Mouse (Mus musculus) large intestine, adult 2 months (tissue): ENCODE results near the gene Mcam. TPM values are rescaled to one million over a fixed set of nuclear protein-coding genes. Genes with fewer than 3 reads are reported as not detected.
"Not testable (repeated sequence)": the region's sequence is repeated elsewhere in the genome, so short reads cannot be mapped to it uniquely, and the experiment has no call there.

Experiments
- DNase-seq: peaks from one replicate; pipeline ENCODE4 v3.0.0-alpha.2; 2012; ENCODE audit warnings: low read depth, low spot score
- WGBS: fragments of 180-500 bp; shearing (Covaris S2); methylation state at CpG from one replicate; pipeline ENCODE4 v1.1.7; 2018; 5-methylcytosine and 5-hydroxymethylcytosine counted together
- polyA plus RNA-seq: library from polyadenylated mRNA; depleted of rRNA; stranded (reverse); fragments of >200 nt; gene quantifications from 2 replicates; pipeline ENCODE4 v1.2.3, GENCODE M21; 2012

Gene Mcam
- polyA plus RNA-seq, 1 experiment: 32.1 TPM

GRCm38 (mm10) chr9:44108269-44109055 lies 25.8 kb upstream of the Mcam start:
- WGBS: 80% methylated on average over 31 of the region's 31 CpGs
- no peak for DNase-seq

- no peak for DNase-seq
- WGBS: 23% methylated on average over 9 of the region's 9 CpGs
Measured at GRCm38 (mm10) chr9:44109360-44110095, 24.7 kb upstream of the Mcam start.

DNA sequence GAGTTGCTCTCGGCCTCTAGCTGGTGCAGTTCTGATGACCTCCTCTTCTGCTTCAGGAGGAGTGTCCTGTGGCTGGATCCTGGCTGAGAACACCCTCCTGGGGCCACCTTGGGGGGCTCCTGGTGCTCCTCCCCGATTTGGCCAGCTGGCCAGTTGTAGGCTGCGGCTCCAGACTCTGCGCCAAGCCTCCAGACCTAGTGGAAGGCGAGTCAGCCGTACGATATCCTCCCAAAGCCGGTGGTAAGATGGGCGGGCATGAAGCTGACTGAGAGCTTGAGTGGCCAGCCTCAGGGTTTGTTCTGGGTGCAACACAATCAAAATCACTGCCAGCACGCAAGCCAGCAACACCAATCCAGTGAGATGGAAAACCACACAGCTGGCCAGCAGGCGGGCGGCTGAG lies 22.4 kb upstream of the Mcam start:
- WGBS: 44% methylated on average over 10 of the region's 12 CpGs
- not testable (repeated sequence) for DNase-seq

DNA sequence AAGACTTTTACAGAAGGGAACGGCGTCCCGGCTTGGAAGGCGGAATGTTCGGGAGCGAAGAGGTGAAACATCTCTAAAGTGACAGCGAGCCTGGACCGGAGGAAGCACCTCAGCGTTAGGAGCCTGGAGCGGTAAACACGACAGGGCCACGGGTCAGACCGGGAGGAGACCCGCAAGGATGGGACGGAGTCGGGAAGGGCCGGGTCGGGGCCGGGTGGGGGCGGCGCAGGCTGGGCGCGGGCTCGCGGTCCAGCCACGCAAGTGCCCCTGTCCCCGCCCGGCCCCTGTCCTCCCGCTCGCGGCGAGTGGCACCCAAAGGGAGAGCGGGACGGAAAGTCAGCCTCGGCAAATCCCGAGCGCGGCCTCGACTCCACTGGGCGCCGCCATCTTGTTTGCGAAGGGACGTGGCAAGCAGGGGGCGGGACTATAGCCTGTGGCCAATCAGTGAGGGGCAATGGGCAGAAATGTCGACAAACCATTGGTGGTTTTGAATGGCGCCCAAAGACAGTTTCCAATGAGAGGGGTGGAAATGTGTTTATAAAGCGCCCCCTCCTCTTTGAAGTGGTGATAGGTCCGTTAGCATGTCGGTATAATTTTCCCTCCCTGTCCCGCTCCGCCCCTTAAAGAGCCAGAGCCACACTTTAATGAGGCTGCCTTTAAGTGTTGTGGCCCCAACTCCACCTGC lies 21.0 kb upstream of the Mcam start, which contains the start of the genes Gm49380 and Rnf26:
Gm49380 (minus strand) TSS at position 396 of the 685 bp plus-strand sequence.
Rnf26 (minus strand) TSS at position 413 of the 685 bp plus-strand sequence.
- WGBS: under 1% methylated on average over 50 of the region's 51 CpGs
- peak; percentile 95 for DNase-seq

DNA sequence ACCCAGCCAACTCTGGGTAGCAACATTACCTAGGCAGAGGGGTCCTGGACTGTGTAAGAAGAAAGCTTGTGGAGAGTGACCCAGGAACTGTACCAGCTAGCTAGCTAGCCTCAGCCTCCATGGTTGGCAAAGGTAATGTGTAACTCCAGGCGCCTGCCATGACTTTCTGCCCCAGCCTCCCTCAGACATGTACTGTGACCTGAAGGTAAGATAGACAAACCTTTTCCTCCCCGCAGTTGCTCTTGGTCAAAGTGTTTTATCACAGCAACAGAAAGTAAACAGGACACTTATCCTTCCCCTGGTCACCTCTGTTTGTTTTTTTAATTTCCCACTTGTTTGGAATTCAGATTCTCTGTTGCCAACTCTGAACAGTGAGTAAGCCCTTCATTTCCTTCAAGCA lies 19.8 kb upstream of the Mcam start:
- 56% methylated on average over 2 of the region's 2 CpGs for WGBS
- no peak for DNase-seq

DNA sequence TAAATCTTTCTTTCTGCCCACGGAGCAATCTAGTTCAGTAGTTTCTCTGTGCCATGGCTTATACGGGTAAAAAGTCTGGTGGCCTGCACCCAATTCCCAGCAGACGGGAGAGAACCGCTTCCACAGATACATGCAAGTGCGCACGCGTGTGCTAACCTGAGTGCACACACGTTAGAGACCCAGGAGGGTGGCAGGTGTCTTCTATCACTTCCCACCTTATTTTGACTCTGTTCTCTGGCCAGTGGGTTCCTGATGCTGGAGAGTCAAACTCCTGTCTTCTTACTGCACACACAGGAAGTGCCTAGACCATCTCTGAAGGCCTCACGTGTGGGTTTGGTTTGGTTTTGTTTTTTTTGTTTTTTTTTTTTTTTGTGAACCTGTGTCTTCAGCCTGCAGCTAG lies 18.7 kb upstream of the Mcam start:
- WGBS: 89% methylated on average over 9 of the region's 9 CpGs
- DNase-seq: no peak

DNA sequence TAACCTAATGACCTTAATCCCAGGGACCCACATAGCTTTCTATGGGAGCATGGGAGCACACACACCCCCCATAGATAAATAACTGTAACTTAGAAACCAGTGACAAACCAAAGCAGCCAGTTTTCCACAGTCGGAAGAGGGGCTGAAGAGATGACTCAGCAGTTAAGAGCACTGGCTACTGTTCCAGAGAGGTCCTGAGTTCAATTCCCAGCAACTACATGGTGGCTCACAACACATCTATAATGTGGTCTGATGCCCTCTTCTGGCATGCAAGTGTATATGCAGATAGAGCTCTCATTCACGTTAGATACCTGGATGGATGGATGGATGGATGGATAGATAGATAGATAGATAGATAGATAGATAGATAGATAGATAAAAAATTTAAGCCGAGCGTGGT lies 18.1 kb upstream of the Mcam start:
- WGBS: 96% methylated on average over 4 of the region's 4 CpGs
- no peak for DNase-seq

GRCm38 (mm10) chr9:44119011-44119410 lies 15.3 kb upstream of the Mcam start:
- WGBS: 62% methylated on average over 5 of the region's 5 CpGs
- DNase-seq: no peak

- DNase-seq: no peak
- WGBS: 73% methylated on average over 8 of the region's 8 CpGs
Measured at GRCm38 (mm10) chr9:44119948-44120465, 14.3 kb upstream of the Mcam start.

GRCm38 (mm10) chr9:44124317-44124716 lies 10.0 kb upstream of the Mcam start:
- no peak for DNase-seq
- WGBS: 56% methylated on average over 6 of the region's 6 CpGs

- WGBS: 83% methylated on average over 5 of the region's 5 CpGs
- no peak for DNase-seq
Measured at GRCm38 (mm10) chr9:44125026-44125425, 9.2 kb upstream of the Mcam start.

- WGBS: 30% methylated on average over 18 of the region's 18 CpGs
- DNase-seq: peak; percentile 76
Measured at GRCm38 (mm10) chr9:44125546-44126428, 8.5 kb upstream of the Mcam start.

GRCm38 (mm10) chr9:44126746-44127145 lies 7.5 kb upstream of the Mcam start:
- DNase-seq: no peak
- 55% methylated on average over 3 of the region's 3 CpGs for WGBS

DNA sequence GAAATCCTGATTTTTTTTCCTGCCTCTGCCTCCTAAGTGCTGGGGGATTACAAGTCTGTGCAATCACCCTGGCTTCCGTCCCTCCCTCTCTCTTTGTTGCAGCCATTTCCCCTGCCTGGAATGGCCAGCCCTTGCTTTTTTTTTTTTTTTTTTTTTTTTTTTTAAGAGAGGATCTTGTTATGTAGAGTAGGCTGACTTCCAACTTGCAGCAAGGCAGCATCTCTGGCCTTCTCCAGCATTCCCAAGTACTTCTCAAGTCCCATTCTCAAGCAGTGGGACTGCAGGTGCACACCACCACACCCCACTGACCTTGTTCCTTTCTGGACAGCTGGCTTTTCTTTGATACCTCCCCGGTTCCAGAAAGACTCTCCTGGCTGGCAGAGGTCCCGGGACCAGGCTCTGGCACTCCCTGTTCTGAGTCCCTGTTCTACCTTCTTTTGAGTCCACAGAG lies 6.9 kb upstream of the Mcam start:
- WGBS: 17% methylated on average over 3 of the region's 3 CpGs
- no peak for DNase-seq

GRCm38 (mm10) chr9:44129633-44130032 lies 4.6 kb upstream of the Mcam start:
- no peak for DNase-seq
- WGBS: 17% methylated on average over 9 of the region's 9 CpGs

DNA sequence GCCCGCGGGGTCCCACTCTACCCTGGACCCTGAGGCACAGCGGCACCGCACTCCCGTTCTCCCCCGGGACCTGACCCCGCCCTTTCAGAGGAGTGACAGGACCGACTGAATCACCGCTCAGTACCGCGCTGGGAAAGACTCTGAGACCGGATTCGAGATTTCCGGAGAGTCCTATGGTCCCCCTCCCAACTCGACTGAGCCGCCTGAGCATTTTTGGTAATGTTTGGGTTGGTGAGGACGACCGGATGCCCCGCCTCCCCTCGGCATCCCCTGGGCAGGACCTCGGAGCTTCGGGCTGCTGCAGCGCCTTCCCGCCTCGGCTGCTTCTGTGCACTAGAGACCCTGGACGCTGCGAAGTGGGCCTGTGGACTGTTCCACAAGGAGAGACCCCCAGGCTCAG lies 4.2 kb upstream of the Mcam start:
- DNase-seq: no peak
- WGBS: under 1% methylated on average over 27 of the region's 27 CpGs

DNA sequence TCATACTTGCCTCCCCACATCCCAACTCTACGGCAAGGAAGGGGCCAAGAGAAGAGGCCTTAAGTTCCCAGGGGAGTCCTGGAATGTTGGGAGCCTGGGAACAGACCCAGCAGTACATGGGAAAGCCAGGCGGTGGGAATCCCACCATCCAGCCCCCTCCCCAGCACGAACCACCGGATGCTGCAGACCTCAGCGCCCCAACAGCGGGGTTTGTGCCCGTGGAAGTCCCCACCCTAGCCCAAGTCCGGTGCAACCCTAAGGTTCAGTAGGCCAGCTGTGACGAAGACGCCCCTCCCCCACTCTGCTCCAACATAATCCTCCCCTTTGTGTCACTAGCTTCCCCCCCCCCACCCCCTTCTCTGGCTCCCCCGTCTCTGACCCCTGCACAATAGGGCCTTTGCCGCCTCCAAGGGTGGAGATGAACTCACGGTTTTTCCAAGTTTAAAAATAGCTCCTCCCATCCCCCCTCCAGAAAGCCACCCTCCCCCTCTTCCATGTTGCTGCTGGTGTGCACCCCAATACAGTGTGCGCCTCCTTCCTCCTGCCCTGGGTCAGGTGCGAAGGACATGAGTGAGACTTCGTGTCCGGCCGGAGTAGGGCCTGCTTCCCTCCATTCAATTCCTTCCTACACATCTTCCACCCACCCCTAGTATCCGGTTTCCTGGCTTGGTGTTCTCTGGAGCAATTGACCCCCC lies 3.5 kb upstream of the Mcam start:
- no peak for DNase-seq
- 38% methylated on average over 19 of the region's 19 CpGs for WGBS

DNA sequence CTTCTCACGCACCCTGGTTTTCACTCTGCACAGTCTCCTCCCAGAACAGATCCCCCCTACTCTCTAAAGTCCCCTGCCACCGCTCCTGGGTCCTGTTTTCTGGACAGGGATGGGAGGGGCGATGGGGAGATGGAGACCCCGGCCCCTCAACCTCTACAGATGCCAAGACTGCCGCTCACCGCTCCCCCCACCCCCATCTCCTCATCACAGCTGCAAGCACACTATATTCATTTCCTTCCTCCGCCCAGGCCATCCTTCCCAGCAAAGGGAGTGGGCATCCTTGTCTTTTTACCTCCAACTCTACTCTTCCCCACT lies 3.0 kb upstream of the Mcam start:
- WGBS: 60% methylated on average over 7 of the region's 7 CpGs

DNA sequence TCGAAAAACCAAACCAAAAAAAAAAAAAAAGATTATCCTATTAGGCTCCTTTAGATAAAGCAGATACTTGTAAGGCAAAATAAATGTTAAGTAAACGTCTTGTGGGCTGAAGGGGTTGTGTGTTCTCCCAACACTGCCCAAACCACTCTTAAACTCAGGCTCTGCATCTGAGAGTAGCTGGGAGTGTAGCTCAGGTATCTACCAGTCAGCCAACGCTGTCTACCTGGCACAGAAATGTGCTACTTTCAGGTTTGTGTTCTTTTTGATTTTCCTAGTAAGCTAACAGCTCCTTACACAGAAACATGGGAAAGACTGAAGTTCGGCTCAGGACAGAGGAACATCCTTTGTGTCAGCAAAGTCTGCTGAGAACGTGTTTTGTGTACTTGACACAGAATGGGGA lies 2.1 kb upstream of the Mcam start:
- 71% methylated on average over 5 of the region's 5 CpGs for WGBS
- DNase-seq: no peak

More for the DNA sequence above, 3.0 kb upstream of the Mcam start:
- no peak for DNase-seq
